Mouse (Mus musculus) cerebellum, adult 2 months (tissue): ENCODE data around the gene Cavin1.

Experiments
- CTCF ChIP-seq: fragments of 200-500 bp; IDR thresholded peaks from 2 replicates; pipeline ENCODE4 v1.5.1; 2011; ENCODE audit warnings: low read depth, mild to moderate bottlenecking, control low read depth, low read length, moderate library complexity, borderline replicate concordance; ENCODE audit not compliant: insufficient read depth
- POLR2A ChIP-seq: fragments of 200-500 bp; IDR thresholded peaks from 2 replicates; pipeline ENCODE4 v1.6.1; 2011; ENCODE audit warnings: low read length, control low read depth, borderline replicate concordance; ENCODE audit not compliant: insufficient read depth

DNA sequence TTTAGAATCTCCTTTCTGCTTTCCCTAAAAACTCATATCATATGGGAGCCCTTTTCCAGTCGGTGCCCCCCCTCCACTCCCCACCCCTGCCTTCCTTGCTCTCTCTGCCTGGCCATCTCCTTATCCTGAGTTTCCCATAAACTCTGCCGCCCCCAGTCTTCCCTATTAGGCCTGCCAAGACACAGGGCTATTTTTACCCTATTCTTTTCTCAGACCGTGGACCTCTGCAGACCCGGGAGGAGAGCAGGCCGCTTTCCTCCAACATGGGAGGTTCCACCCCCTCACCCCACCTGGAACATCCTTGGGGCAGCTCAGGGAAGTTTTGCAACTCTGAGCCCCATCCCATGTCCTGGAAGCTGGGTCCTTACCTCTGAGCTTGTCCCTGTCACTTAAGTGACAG is 3.3 kb downstream of the Cavin1 start:
- no peak for TF ChIP-seq POLR2A
- no peak for TF ChIP-seq CTCF
